Mouse (Mus musculus) limb, embryonic 14.5 days (tissue): Measurements from ENCODE around the gene Zkscan17. TPM values are rescaled to one million over a fixed set of nuclear protein-coding genes. Genes with fewer than 3 reads are reported as not detected.
A peak's percentile ranks its signal among the peaks of the same experiment; 100 is the strongest.

Source experiments
- ATAC-seq: fragments of 200-750 bp; cut with Nextera tagmentation; 2 replicates; pipeline ENCODE4 v1.8.0; 2017; ENCODE audit warnings: low read depth, moderate number of reproducible peaks, moderate TSS enrichment; ENCODE audit not compliant: low FRiP score
- DNase-seq: peaks from one replicate; pipeline ENCODE4 v3.0.0-alpha.2; 2015; ENCODE audit warnings: low spot score
- H3K27ac ChIP-seq: fragments of 300-500 bp; sonication (generic); replicated peaks from 2 replicates; pipeline ENCODE4 v1.5.1; 2014; ENCODE audit warnings: low read depth, mild to moderate bottlenecking, low read length, moderate library complexity, mixed read lengths
- H3K27me3 ChIP-seq: fragments of 300-500 bp; sonication (generic); 2 replicates; pipeline ENCODE4 v1.6.1; 2014; ENCODE audit warnings: low read length, mixed read lengths; ENCODE audit not compliant: control insufficient read depth, insufficient read depth
- H3K36me3 ChIP-seq: fragments of 300-500 bp; sonication (generic); 2 replicates; pipeline ENCODE4 v1.6.1; 2014; ENCODE audit warnings: mild to moderate bottlenecking, low read length, moderate library complexity, mixed read lengths; ENCODE audit not compliant: control insufficient read depth, insufficient read depth
- H3K4me1 ChIP-seq: fragments of 300-500 bp; sonication (generic); 2 replicates; pipeline ENCODE4 v1.6.1; 2014; ENCODE audit warnings: antibody characterized with exemption, low read length, mixed read lengths; ENCODE audit not compliant: control insufficient read depth, insufficient read depth
- H3K4me2 ChIP-seq: fragments of 300-500 bp; sonication (generic); replicated peaks from 2 replicates; pipeline ENCODE4 v1.6.1; 2014; ENCODE audit warnings: low read depth, mild to moderate bottlenecking, low read length, moderate library complexity; ENCODE audit not compliant: severe bottlenecking
- H3K4me3 ChIP-seq: fragments of 300-500 bp; sonication (generic); replicated peaks from 2 replicates; pipeline ENCODE4 v1.5.1; 2014; ENCODE audit warnings: low read length
- H3K9ac ChIP-seq: fragments of 300-500 bp; sonication (generic); 2 replicates; pipeline ENCODE4 v1.6.1; 2014; ENCODE audit warnings: mild to moderate bottlenecking, low read depth, low read length, moderate library complexity; ENCODE audit not compliant: severe bottlenecking
- H3K9me3 ChIP-seq: fragments of 300-500 bp; sonication (generic); 2 replicates; pipeline ENCODE4 v1.6.1; 2016; ENCODE audit warnings: low read length; ENCODE audit not compliant: control insufficient read depth
- POLR2A ChIP-seq: fragments of 200-500 bp; IDR thresholded peaks from 2 replicates; pipeline ENCODE4 v1.8.0; 2012; ENCODE audit warnings: inconsistent platforms, mild to moderate bottlenecking, moderate library complexity, borderline replicate concordance; ENCODE audit not compliant: insufficient read depth, insufficient read length; ENCODE audit errors: extremely low read depth
- WGBS: fragments of 180-500 bp; shearing (Covaris S2); extraction: QIAGEN DNeasy Blood & Tissue Kit; methylation state at CpG from one replicate; pipeline ENCODE4 v1.1.7; 2014; 5-methylcytosine and 5-hydroxymethylcytosine counted together
- polyA plus RNA-seq, 2 experiments: library from polyadenylated mRNA; depleted of rRNA in 1 of 2; stranded (reverse) in 1 of 2; unstranded in 1 of 2; fragments of >200 nt; fragmentation: Nextera tagmentation in 1 of 2; extraction: Ambion mirVana in 1 of 2; gene quantifications; 2 replicates each; pipeline versions ENCODE4 v1.2.1 to v1.2.3; 2012 to 2014

The Zkscan17 gene
- polyA plus RNA-seq, 2 experiments: 18.1 to 19.5 TPM

DNA sequence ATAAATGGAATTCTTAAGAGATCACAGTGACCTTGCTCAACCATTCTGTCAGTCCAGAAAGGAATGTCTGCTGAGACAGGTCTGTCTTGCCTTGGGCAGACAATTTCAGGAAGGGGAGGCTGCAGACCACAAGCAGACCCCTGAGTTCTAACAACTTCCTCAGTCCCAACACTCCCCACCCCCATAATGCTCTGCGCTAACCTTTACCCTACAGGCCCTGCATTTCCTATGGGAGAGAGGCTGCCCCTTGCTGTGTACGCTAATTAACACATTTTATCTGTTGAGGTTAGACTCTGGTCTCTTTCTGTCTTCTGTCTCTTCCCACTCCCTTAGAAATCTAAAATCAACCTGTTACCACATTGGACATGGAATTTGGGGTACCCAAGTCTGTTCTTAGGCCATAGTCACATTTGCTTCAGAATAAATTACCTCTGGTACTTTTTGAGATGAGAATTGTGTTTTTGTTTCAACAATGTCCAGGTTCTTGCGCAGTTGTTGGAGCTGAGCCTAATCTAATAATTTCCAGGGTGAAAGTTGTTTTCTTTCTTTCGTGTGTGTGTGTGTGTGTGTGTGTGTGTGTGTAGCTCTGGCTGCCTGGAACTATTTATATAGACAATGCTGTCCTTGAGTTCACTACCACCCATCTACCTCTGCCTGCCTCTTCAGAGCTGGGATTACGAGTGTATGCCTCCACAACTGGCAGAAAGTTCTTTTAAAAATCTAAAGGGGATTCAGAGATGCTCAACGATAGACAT lies 6.6 kb downstream of the Zkscan17 start:
- ATAC-seq (no peak), DNase-seq (no peak)
- Histone ChIP-seq H3K4me3 (no peak overlapping the region), H3K4me2 (no peak overlapping the region), H3K27ac (no peak overlapping the region), H3K36me3 (no peaks in the 10 kb centered on the region), H3K27me3 (no peaks in the 10 kb centered on the region), H3K9ac (no peak overlapping the region), H3K4me1 (no peaks in the 10 kb centered on the region), H3K9me3 (0 out of 2 replicates have a peak, but pooled peaks cover 3% of the 10 kb centered on the region)
- no peak for TF ChIP-seq POLR2A
- 61% methylated on average over 6 of the region's 6 CpGs for WGBS

DNA sequence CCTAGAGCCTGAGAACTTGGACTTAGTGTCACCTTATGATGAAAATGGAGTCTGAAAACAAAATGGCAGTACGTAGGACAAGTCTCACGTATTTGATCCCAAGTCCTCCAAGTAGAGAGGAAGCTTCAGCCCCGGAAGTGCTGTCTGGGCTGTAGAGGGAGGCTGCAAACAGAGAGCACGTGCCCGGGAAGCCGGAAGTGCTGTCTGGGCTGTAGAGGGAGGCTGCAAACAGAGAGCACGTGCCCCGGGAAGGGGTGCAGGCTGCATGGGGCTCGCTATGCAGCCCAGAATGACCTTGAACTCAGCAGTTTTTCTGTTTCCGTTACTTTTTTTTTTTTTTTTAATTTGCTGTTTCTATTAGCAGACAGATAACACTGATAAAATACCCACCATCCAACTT lies 8.3 kb downstream of the Zkscan17 start:
- Histone ChIP-seq H3K36me3 (no peaks in the 10 kb centered on the region), H3K27me3 (no peaks in the 10 kb centered on the region), H3K27ac (no peak overlapping the region), H3K9me3 (no peaks in the 10 kb centered on the region), H3K9ac (no peak overlapping the region), H3K4me1 (no peaks in the 10 kb centered on the region), H3K4me2 (no peak overlapping the region), H3K4me3 (no peak overlapping the region)
- 56% methylated on average over 10 of the region's 10 CpGs for WGBS
- DNase-seq (no peak), ATAC-seq (no peak)
- TF ChIP-seq POLR2A: no peak

DNA sequence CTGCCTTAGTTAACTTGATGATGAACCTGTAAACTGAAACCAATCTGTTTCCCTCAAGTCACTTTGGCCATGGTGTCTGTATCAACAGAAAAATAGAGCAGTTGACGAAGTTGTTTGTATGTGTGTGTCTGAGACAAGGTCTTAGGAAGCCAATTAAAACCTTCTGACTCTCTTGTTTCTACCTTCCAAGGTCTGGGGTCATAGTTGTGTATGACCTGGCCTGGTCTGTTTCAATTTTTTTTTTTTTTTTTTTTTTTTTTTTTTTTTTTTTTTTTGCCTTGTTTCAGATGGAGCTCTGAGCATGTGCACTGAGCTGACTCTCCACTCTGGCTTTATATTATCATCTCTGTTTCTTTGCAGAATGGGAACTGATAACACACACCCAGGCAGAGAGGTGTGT lies 9.1 kb downstream of the Zkscan17 start:
- DNase-seq (no peak), ATAC-seq (no peak)
- no peak for TF ChIP-seq POLR2A
- WGBS: 96% methylated on average over 1 of the region's 1 CpGs
- Histone ChIP-seq H3K9ac (no peak overlapping the region), H3K9me3 (no peaks in the 10 kb centered on the region), H3K27me3 (no peaks in the 10 kb centered on the region), H3K4me1 (no peaks in the 10 kb centered on the region), H3K27ac (no peak overlapping the region), H3K4me3 (no peak overlapping the region), H3K4me2 (no peak overlapping the region), H3K36me3 (no peaks in the 10 kb centered on the region)

DNA sequence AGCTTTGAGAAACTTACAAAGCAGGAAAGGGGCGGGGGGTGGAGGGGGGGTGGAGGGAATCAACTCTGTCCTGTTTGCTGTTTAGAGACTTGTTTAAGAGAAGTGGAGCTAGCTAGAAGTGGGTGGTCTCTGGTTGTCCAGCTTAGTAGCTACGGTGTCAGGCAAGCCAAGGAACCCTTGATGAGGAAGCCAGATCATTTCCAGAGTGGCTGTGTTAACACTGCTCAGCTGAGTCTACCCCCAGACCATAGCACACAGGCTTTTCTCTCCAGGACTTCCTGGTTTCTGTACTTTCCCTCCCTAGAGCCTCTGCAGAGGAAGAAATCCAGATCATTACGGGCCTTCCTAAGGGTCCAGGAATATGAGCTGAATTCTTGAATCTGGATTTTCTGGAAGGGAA lies 11.8 kb downstream of the Zkscan17 start:
- H3K4me3 ChIP-seq: no peak overlapping the region
- H3K4me2 ChIP-seq: no peak overlapping the region
- no peak for TF ChIP-seq POLR2A
- ATAC-seq (peak; percentile 60), DNase-seq (peak; percentile 15)
- H3K4me1 ChIP-seq: no peaks in the 10 kb centered on the region
- H3K27me3 ChIP-seq: no peaks in the 10 kb centered on the region
- H3K9ac ChIP-seq: no peak overlapping the region
- H3K9me3 ChIP-seq: no peaks in the 10 kb centered on the region
- peaks cover 8% of the 10 kb centered on the region for H3K36me3 ChIP-seq
- peak overlapping the region; percentile 55 for H3K27ac ChIP-seq
- WGBS: 24% methylated on average over 3 of the region's 3 CpGs

DNA sequence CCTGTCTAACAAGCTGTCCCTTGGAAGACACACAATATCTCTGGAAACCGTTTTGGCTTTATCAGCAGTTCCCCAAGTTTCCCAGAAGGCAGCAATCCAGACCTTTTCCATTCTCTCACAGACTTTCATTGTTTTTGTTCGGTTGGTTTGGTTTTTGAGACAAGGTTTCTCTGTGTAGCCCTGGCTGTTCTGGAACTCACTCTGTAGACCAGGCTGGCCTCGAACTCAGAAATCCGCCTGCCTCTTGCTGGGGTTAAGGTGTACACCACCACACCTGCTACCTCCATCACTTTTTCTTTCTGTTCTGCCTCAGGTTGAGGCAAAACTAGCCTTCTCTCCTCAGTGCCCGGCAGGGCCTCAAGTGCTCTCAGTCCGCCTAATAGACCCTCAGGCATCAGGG lies 12.2 kb downstream of the Zkscan17 start:
- H3K4me1 ChIP-seq: no peaks in the 10 kb centered on the region
- H3K9me3 ChIP-seq: no peaks in the 10 kb centered on the region
- H3K27me3 ChIP-seq: no peaks in the 10 kb centered on the region
- no peak for TF ChIP-seq POLR2A
- peak overlapping the region; percentile 55 for H3K27ac ChIP-seq
- peaks cover 8% of the 10 kb centered on the region for H3K36me3 ChIP-seq
- no peak overlapping the region for H3K4me2 ChIP-seq
- no peak overlapping the region for H3K9ac ChIP-seq
- H3K4me3 ChIP-seq: no peak overlapping the region
- 50% methylated on average over 6 of the region's 6 CpGs for WGBS
- ATAC-seq (no peak), DNase-seq (no peak)

DNA sequence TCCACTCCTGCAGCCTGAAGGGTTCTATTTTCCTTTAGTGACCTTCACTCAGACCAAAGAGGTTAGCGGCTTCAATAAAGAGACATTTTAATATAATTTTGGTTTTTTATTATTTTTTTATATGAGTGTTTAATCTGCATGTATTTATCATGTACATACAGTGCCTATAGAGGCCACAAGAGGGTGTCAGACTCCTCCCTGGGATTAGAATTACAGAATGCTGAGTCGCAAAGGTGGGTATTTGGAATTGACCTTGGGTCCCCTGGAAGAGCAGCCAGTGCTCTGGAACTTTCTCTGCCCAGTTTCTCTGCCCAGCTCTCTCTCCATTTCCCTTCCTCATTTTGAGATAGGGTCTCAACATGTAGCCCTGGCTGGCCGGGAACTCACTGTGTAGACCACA lies 13.0 kb downstream of the Zkscan17 start:
- peaks cover 8% of the 10 kb centered on the region for H3K36me3 ChIP-seq
- H3K27ac ChIP-seq: no peak overlapping the region
- no peak overlapping the region for H3K4me2 ChIP-seq
- H3K27me3 ChIP-seq: no peaks in the 10 kb centered on the region
- WGBS: 86% methylated on average over 3 of the region's 3 CpGs
- no peaks in the 10 kb centered on the region for H3K9me3 ChIP-seq
- no peak overlapping the region for H3K4me3 ChIP-seq
- H3K4me1 ChIP-seq: no peaks in the 10 kb centered on the region
- TF ChIP-seq POLR2A: no peak
- DNase-seq (no peak), ATAC-seq (no peak)
- H3K9ac ChIP-seq: no peak overlapping the region
